Mouse (Mus musculus): Measurements from ENCODE around the gene Pnlip. TPM values are rescaled to one million over a fixed set of nuclear protein-coding genes. Genes with fewer than 3 reads are reported as not detected.

The Pnlip gene
- not detected for polyA plus RNA-seq (2012; fragmentation: generic; extraction: Trizol)
- long read RNA-seq, experiment 1 = 0 reads
- long read RNA-seq, experiment 2 = 0 reads

- no peaks in the 10 kb centered on the region for H3K79me2 ChIP-seq (ENCODE audit: control insufficient read depth, insufficient read depth)
- H3K4me3 ChIP-seq (ENCODE audit: insufficient read depth, poor library complexity, severe bottlenecking) = no peak within 1 kb of the TSS
- no peaks in the 10 kb centered on the region for H3K36me3 ChIP-seq (ENCODE audit: control insufficient read depth, insufficient read depth)
- no peaks in the 10 kb centered on the region for H3K79me3 ChIP-seq (ENCODE audit: low read depth)
- no peaks in the 10 kb centered on the region for H3K27me3 ChIP-seq (ENCODE audit: control insufficient read depth, insufficient read depth, insufficient read length)
- TF ChIP-seq CEBPB (IDR thresholded peaks at IDR 0.05; ENCODE audit: low read depth) = no peak
- TF ChIP-seq MYOG (IDR thresholded peaks at IDR 0.05; ENCODE audit: control insufficient read depth, extremely low read depth, insufficient read length) = no peak
- no peak for TF ChIP-seq MYOD1 (IDR thresholded peaks at IDR 0.05; ENCODE audit: control insufficient read depth, insufficient read length, low read depth)
- no peak for TF ChIP-seq MAX (IDR thresholded peaks at IDR 0.05)
- TF ChIP-seq USF1 (IDR thresholded peaks at IDR 0.05; ENCODE audit: low read depth) = no peak
- no peak for TF ChIP-seq FOSL1 (IDR thresholded peaks at IDR 0.05; ENCODE audit: insufficient read depth, low read length, poor library complexity, severe bottlenecking)
- TF ChIP-seq CTCF (IDR thresholded peaks at IDR 0.05; ENCODE audit: control insufficient read depth, insufficient read depth, insufficient read length) = no peak
- no peak within 1 kb of the TSS for H3ac ChIP-seq (ENCODE audit: control insufficient read depth, insufficient read length, low read depth)
Observed at GRCm38 (mm10) chr19:58652198-58652597, at the start of gene Pnlip. Pnlip (plus strand) TSS chr19:58652498.

GRCm38 (mm10) chr19:58609716-58610115, 42.6 kb upstream of the Pnlip start:
- TF ChIP-seq MYOD1 (IDR thresholded peaks at IDR 0.05; ENCODE audit: control insufficient read depth, insufficient read length, low read depth) = no peak
- H3ac ChIP-seq (ENCODE audit: control insufficient read depth, insufficient read length, low read depth) = no peak overlapping the region
- H3K27me3 ChIP-seq (ENCODE audit: control insufficient read depth, insufficient read depth, insufficient read length) = no peaks in the 10 kb centered on the region
- no peaks in the 10 kb centered on the region for H3K79me3 ChIP-seq (ENCODE audit: low read depth)
- no peak overlapping the region for H3K4me3 ChIP-seq (ENCODE audit: insufficient read depth, poor library complexity, severe bottlenecking)
- H3K36me3 ChIP-seq (ENCODE audit: control insufficient read depth, insufficient read depth) = no peaks in the 10 kb centered on the region
- H3K79me2 ChIP-seq (ENCODE audit: control insufficient read depth, insufficient read depth) = no peaks in the 10 kb centered on the region

GRCm38 (mm10) chr19:58612745-58613144, 39.6 kb upstream of the Pnlip start:
- Histone ChIP-seq H3ac (ENCODE audit: control insufficient read depth, insufficient read length, low read depth) (no peak overlapping the region), H3K36me3 (ENCODE audit: control insufficient read depth, insufficient read depth) (no peaks in the 10 kb centered on the region), H3K4me3 (ENCODE audit: insufficient read depth, poor library complexity, severe bottlenecking) (no peak overlapping the region), H3K79me2 (ENCODE audit: control insufficient read depth, insufficient read depth) (no peaks in the 10 kb centered on the region), H3K79me3 (ENCODE audit: low read depth) (no peaks in the 10 kb centered on the region), H3K27me3 (ENCODE audit: control insufficient read depth, insufficient read depth, insufficient read length) (no peaks in the 10 kb centered on the region)
- TF ChIP-seq MYOD1 (IDR thresholded peaks at IDR 0.05; ENCODE audit: control insufficient read depth, insufficient read length, low read depth) (no peak), CEBPB (IDR thresholded peaks at IDR 0.05; ENCODE audit: low read depth) (no peak), CTCF (IDR thresholded peaks at IDR 0.05; ENCODE audit: control insufficient read depth, insufficient read depth, insufficient read length) (no peak), FOSL1 (IDR thresholded peaks at IDR 0.05; ENCODE audit: insufficient read depth, low read length, poor library complexity, severe bottlenecking) (no peak), MAX (IDR thresholded peaks at IDR 0.05) (no peak)

GRCm38 (mm10) chr19:58616606-58617005, 35.7 kb upstream of the Pnlip start:
- Histone ChIP-seq H3K27me3 (ENCODE audit: control insufficient read depth, insufficient read depth, insufficient read length) (no peaks in the 10 kb centered on the region), H3K79me2 (ENCODE audit: control insufficient read depth, insufficient read depth) (no peaks in the 10 kb centered on the region), H3ac (ENCODE audit: control insufficient read depth, insufficient read length, low read depth) (no peak overlapping the region), H3K4me3 (ENCODE audit: insufficient read depth, poor library complexity, severe bottlenecking) (no peak overlapping the region), H3K36me3 (ENCODE audit: control insufficient read depth, insufficient read depth) (no peaks in the 10 kb centered on the region), H3K79me3 (ENCODE audit: low read depth) (no peaks in the 10 kb centered on the region)
- TF ChIP-seq MYOG (IDR thresholded peaks at IDR 0.05; ENCODE audit: control insufficient read depth, extremely low read depth, insufficient read length) = no peak
- TF ChIP-seq USF1 (IDR thresholded peaks at IDR 0.05; ENCODE audit: low read depth) = no peak
- TF ChIP-seq MAX (IDR thresholded peaks at IDR 0.05) = no peak
- TF ChIP-seq CTCF (IDR thresholded peaks at IDR 0.05; ENCODE audit: control insufficient read depth, insufficient read depth, insufficient read length) = no peak
- TF ChIP-seq FOSL1 (IDR thresholded peaks at IDR 0.05; ENCODE audit: insufficient read depth, low read length, poor library complexity, severe bottlenecking) = no peak
- no peak for TF ChIP-seq MYOD1 (IDR thresholded peaks at IDR 0.05; ENCODE audit: control insufficient read depth, insufficient read length, low read depth)
- TF ChIP-seq CEBPB (IDR thresholded peaks at IDR 0.05; ENCODE audit: low read depth) = no peak

- TF ChIP-seq MAX (IDR thresholded peaks at IDR 0.05) (no peak), CTCF (IDR thresholded peaks at IDR 0.05; ENCODE audit: control insufficient read depth, insufficient read depth, insufficient read length) (no peak), MYOG (IDR thresholded peaks at IDR 0.05; ENCODE audit: control insufficient read depth, extremely low read depth, insufficient read length) (no peak), CEBPB (IDR thresholded peaks at IDR 0.05; ENCODE audit: low read depth) (no peak), FOSL1 (IDR thresholded peaks at IDR 0.05; ENCODE audit: insufficient read depth, low read length, poor library complexity, severe bottlenecking) (no peak), USF1 (IDR thresholded peaks at IDR 0.05; ENCODE audit: low read depth) (no peak), MYOD1 (IDR thresholded peaks at IDR 0.05; ENCODE audit: control insufficient read depth, insufficient read length, low read depth) (no peak)
- Histone ChIP-seq H3K36me3 (ENCODE audit: control insufficient read depth, insufficient read depth) (no peaks in the 10 kb centered on the region), H3K79me3 (ENCODE audit: low read depth) (no peaks in the 10 kb centered on the region), H3K79me2 (ENCODE audit: control insufficient read depth, insufficient read depth) (no peaks in the 10 kb centered on the region), H3K4me3 (ENCODE audit: insufficient read depth, poor library complexity, severe bottlenecking) (no peak overlapping the region), H3ac (ENCODE audit: control insufficient read depth, insufficient read length, low read depth) (no peak overlapping the region), H3K27me3 (ENCODE audit: control insufficient read depth, insufficient read depth, insufficient read length) (no peaks in the 10 kb centered on the region)
Observed at GRCm38 (mm10) chr19:58620661-58621060, 31.6 kb upstream of the Pnlip start.

GRCm38 (mm10) chr19:58621646-58622045, 30.7 kb upstream of the Pnlip start:
- Histone ChIP-seq H3K27me3 (ENCODE audit: control insufficient read depth, insufficient read depth, insufficient read length) (no peaks in the 10 kb centered on the region), H3K79me3 (ENCODE audit: low read depth) (no peaks in the 10 kb centered on the region), H3K36me3 (ENCODE audit: control insufficient read depth, insufficient read depth) (no peaks in the 10 kb centered on the region), H3K4me3 (ENCODE audit: insufficient read depth, poor library complexity, severe bottlenecking) (no peak overlapping the region), H3ac (ENCODE audit: control insufficient read depth, insufficient read length, low read depth) (no peak overlapping the region), H3K79me2 (ENCODE audit: control insufficient read depth, insufficient read depth) (no peaks in the 10 kb centered on the region)
- TF ChIP-seq CEBPB (IDR thresholded peaks at IDR 0.05; ENCODE audit: low read depth) (no peak), CTCF (IDR thresholded peaks at IDR 0.05; ENCODE audit: control insufficient read depth, insufficient read depth, insufficient read length) (no peak), USF1 (IDR thresholded peaks at IDR 0.05; ENCODE audit: low read depth) (no peak), MYOG (IDR thresholded peaks at IDR 0.05; ENCODE audit: control insufficient read depth, extremely low read depth, insufficient read length) (no peak), MYOD1 (IDR thresholded peaks at IDR 0.05; ENCODE audit: control insufficient read depth, insufficient read length, low read depth) (no peak), FOSL1 (IDR thresholded peaks at IDR 0.05; ENCODE audit: insufficient read depth, low read length, poor library complexity, severe bottlenecking) (no peak), MAX (IDR thresholded peaks at IDR 0.05) (no peak)
